Mouse (Mus musculus) liver, postnatal 0 days (tissue): Measurements from ENCODE around the gene Tjp3. TPM values are rescaled to one million over a fixed set of nuclear protein-coding genes. Genes with fewer than 3 reads are reported as not detected.

Experiments used
- ATAC-seq: fragments of 200-750 bp; cut with Nextera tagmentation; 2 replicates; pipeline ENCODE4 v1.8.0; 2017; ENCODE audit warnings: mild to moderate bottlenecking, moderate library complexity
- DNase-seq: peaks from one replicate; pipeline ENCODE4 v3.0.0-alpha.2; 2016
- H3K27ac ChIP-seq: fragments of 300-500 bp; sonication (generic); 2 replicates; pipeline ENCODE4 v1.5.1; 2014; ENCODE audit warnings: antibody characterized with exemption, moderate library complexity, mild to moderate bottlenecking, low read depth
- H3K27me3 ChIP-seq: fragments of 300-500 bp; sonication (generic); 2 replicates; pipeline ENCODE4 v1.6.1; 2014; ENCODE audit warnings: low read length, control low read depth, mixed read lengths; ENCODE audit not compliant: insufficient read depth
- H3K36me3 ChIP-seq: fragments of 300-500 bp; sonication (generic); replicated peaks from 2 replicates; pipeline ENCODE4 v1.6.1; 2014; ENCODE audit warnings: mild to moderate bottlenecking, control low read depth, low read length, moderate library complexity, mixed read lengths; ENCODE audit not compliant: insufficient read depth
- H3K4me1 ChIP-seq: fragments of 300-500 bp; sonication (generic); 2 replicates; pipeline ENCODE4 v1.6.1; 2014; ENCODE audit warnings: antibody characterized with exemption, mild to moderate bottlenecking, control low read depth; ENCODE audit not compliant: insufficient read depth
- H3K4me2 ChIP-seq: fragments of 300-500 bp; sonication (generic); 2 replicates; pipeline ENCODE4 v1.6.1; 2014; ENCODE audit warnings: low read depth, mild to moderate bottlenecking, low read length, moderate library complexity, mixed read lengths
- H3K4me3 ChIP-seq: fragments of 300-500 bp; sonication (generic); 2 replicates; pipeline ENCODE4 v1.5.1; 2014; ENCODE audit warnings: low read depth, low read length
- H3K9ac ChIP-seq: fragments of 300-500 bp; sonication (generic); replicated peaks from 2 replicates; pipeline ENCODE4 v1.6.1; 2014; ENCODE audit warnings: mild to moderate bottlenecking, moderate library complexity
- H3K9me3 ChIP-seq: fragments of 300-500 bp; sonication (generic); 2 replicates; pipeline ENCODE4 v1.6.1; 2016; ENCODE audit warnings: mild to moderate bottlenecking, control low read depth, low read length, mixed read lengths
- CTCF ChIP-seq: sonication (generic); IDR thresholded peaks from 2 replicates; pipeline ENCODE4 v1.5.1; 2016; ENCODE audit warnings: antibody characterized with exemption, low read depth
- EP300 ChIP-seq: IDR thresholded peaks from 2 replicates; pipeline ENCODE4 v1.6.1; 2016; ENCODE audit warnings: antibody characterized with exemption, low read depth, mild to moderate bottlenecking
- WGBS: fragments of 180-500 bp; shearing (Covaris S2); extraction: QIAGEN DNeasy Blood & Tissue Kit; methylation state at CpG from one replicate; pipeline ENCODE4 v1.1.7; 2014; ENCODE audit not compliant: insufficient replicate concordance; 5-methylcytosine and 5-hydroxymethylcytosine counted together
- polyA plus RNA-seq: library from polyadenylated mRNA; unstranded; fragments of >200 nt; fragmentation: Nextera tagmentation; extraction: Ambion mirVana; gene quantifications from 2 replicates; pipeline ENCODE4 v1.2.1, GENCODE M21; 2015

Tjp3 gene
- polyA plus RNA-seq, 1 experiment from 2014 or later, result 1.8 TPM

DNA sequence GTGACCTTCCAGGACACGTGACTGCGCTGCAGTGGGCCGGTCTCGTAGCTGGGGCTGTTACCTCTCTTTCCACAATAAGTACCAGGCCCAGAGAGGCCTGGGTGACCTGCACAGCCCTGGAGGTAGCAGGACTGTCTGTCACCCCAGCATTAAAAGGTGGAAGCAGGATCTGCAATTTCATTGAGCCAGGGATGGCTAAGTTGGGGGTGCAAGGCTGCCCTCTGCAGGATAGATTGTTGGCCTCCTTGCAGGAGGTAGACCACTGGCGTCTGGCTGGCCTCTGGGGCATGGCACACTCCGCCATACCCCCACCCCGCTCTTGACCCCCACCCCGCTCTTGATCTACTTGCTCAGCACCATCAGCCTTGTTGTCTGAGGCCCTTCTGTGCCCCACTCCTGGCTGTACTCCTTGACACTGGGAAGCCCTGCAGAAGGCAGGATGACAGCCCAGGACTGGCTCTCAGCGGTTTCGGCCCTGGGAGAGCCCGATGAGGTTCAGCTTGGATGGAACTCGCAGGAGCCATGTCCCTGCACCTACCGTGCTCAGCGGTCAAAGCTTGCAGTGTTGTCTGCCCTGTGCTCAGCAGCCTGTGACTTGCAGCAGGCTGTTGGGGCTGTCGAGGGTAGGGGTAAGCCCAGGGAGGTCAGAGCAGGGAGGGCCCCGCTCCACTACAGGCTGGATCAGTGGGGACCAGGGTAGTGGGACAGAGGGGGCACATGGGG, 25.1 kb upstream of the Tjp3 start:
- DNase-seq (no peak), ATAC-seq (no peak)
- H3K4me1 ChIP-seq, result peaks cover 33% of the 10 kb centered on the region
- no peak overlapping the region for H3K27ac ChIP-seq
- peak; percentile 62 for TF ChIP-seq CTCF
- no peak for TF ChIP-seq EP300
- H3K36me3 ChIP-seq, result peaks cover 31% of the 10 kb centered on the region
- H3K4me2 ChIP-seq, result peak overlapping the region; percentile 60
- peak overlapping the region; percentile 35; the same call in 1 of the 2 replicates for H3K9ac ChIP-seq
- H3K4me3 ChIP-seq, result no peak overlapping the region
- no peaks in the 10 kb centered on the region for H3K27me3 ChIP-seq
- H3K9me3 ChIP-seq, result no peaks in the 10 kb centered on the region
- WGBS, result 72% methylated on average over 14 of the region's 16 CpGs

DNA sequence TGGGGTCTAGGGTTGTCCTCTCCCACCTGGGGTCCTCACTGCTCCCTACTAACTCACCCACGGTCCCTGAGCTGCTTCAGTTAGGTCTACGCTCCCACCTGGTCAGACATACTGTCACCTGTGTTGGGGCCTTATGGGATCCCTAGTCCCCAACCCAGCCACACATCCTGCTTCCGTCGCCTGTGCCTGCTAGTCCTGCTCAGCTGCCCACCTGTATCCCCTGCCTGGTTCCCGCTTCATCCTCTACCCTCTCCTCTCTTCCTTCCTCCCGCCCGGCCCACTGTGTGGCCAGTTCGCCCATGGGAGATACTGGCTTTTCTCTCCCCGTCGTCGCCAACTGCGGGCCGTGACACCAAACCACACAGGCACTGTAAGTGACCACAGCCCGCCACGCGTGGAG, 24.2 kb upstream of the Tjp3 start:
- DNase-seq (no peak), ATAC-seq (no peak)
- H3K4me2 ChIP-seq, result no peak overlapping the region
- H3K27ac ChIP-seq, result no peak overlapping the region
- H3K4me1 ChIP-seq, result peaks cover 33% of the 10 kb centered on the region
- no peak overlapping the region for H3K4me3 ChIP-seq
- H3K27me3 ChIP-seq, result no peaks in the 10 kb centered on the region
- TF ChIP-seq CTCF (no peak), EP300 (no peak)
- peaks cover 40% of the 10 kb centered on the region for H3K36me3 ChIP-seq
- H3K9me3 ChIP-seq, result no peaks in the 10 kb centered on the region
- WGBS, result 88% methylated on average over 16 of the region's 16 CpGs
- no peak overlapping the region for H3K9ac ChIP-seq

DNA sequence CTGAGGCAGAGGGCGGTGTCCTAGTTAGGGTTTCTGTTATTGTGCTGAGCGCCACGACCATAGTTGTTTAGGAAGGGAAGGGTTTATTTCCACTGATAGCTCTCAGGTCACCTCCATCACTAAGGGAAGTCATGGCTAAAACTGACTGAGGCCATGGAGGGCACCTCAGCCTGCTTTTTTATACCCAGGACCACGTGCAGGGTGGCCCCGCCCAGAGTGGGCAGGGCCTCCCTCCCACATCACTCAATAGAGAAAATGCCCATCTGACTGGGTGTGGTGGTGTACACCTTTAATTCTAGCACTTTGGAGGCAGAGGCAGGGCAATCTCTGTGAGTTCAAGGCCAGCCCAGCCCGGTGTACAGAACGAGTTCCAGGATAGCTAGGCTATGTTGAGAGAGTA, 22.8 kb upstream of the Tjp3 start:
- H3K36me3 ChIP-seq, result peaks cover 48% of the 10 kb centered on the region
- no peaks in the 10 kb centered on the region for H3K27me3 ChIP-seq
- H3K4me2 ChIP-seq, result no peak overlapping the region
- H3K27ac ChIP-seq, result no peak overlapping the region
- no peak for ATAC-seq
- no peak overlapping the region for H3K9ac ChIP-seq
- H3K9me3 ChIP-seq, result no peaks in the 10 kb centered on the region
- TF ChIP-seq EP300 (no peak), CTCF (no peak)
- WGBS, result 68% methylated on average over 7 of the region's 7 CpGs
- no peak overlapping the region for H3K4me3 ChIP-seq
- peaks cover 23% of the 10 kb centered on the region for H3K4me1 ChIP-seq
- DNase-seq, result no peak

DNA sequence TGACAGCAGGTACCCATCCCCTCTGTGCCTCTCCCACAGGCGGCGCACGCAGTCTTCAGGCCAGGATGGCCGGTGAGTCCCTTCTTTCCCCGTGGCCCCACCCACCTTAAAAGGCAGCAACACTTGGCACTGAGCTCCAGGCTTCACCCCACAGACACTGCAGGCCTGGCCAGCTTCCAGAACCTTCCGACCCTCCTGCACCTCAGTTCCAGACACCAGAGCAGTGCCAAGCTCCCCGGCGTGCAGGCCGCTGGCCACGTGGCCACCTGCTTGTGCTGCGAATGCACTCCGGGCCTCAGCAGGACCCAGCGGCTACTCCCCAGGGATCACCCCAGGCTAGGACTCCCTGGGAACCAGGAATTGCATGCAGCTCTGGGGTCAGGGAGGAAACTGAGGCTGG, 22.2 kb upstream of the Tjp3 start:
- Histone ChIP-seq H3K27ac (no peak overlapping the region), H3K4me2 (no peak overlapping the region), H3K27me3 (no peaks in the 10 kb centered on the region), H3K9ac (no peak overlapping the region), H3K4me3 (no peak overlapping the region), H3K36me3 (peaks cover 54% of the 10 kb centered on the region), H3K9me3 (no peaks in the 10 kb centered on the region), H3K4me1 (peaks cover 17% of the 10 kb centered on the region)
- DNase-seq (no peak), ATAC-seq (no peak)
- TF ChIP-seq CTCF, result no peak
- no peak for TF ChIP-seq EP300
- WGBS, result 94% methylated on average over 13 of the region's 13 CpGs

DNA sequence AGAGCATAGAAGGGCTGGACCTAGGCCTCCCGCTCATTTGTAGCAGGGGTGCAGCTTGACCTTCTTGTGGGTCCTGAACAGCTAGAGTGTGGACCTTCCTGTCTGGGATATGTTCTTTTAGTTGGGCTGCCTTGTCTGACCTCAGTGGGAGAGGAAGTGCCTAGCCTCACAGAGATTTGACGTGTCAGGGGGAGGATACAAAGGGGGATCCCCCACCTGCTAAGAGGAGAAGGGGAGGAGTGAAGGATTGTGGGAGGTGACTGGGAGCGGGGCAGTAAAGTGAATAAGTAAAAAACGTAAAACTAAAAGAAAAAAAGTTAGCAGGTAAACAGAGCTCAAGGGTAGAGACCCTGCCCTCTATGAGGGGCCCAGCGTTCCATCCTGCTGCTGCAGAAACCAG, 18.2 kb upstream of the Tjp3 start:
- H3K4me1 ChIP-seq, result peaks cover 2% of the 10 kb centered on the region
- H3K27me3 ChIP-seq, result no peaks in the 10 kb centered on the region
- H3K4me2 ChIP-seq, result no peak overlapping the region
- peaks cover 64% of the 10 kb centered on the region for H3K36me3 ChIP-seq
- H3K4me3 ChIP-seq, result no peak overlapping the region
- no peaks in the 10 kb centered on the region for H3K9me3 ChIP-seq
- H3K9ac ChIP-seq, result no peak overlapping the region
- TF ChIP-seq CTCF, result no peak
- no peak for TF ChIP-seq EP300
- no peak overlapping the region for H3K27ac ChIP-seq
- DNase-seq (no peak), ATAC-seq (no peak)
- WGBS, result 76% methylated on average over 5 of the region's 5 CpGs

DNA sequence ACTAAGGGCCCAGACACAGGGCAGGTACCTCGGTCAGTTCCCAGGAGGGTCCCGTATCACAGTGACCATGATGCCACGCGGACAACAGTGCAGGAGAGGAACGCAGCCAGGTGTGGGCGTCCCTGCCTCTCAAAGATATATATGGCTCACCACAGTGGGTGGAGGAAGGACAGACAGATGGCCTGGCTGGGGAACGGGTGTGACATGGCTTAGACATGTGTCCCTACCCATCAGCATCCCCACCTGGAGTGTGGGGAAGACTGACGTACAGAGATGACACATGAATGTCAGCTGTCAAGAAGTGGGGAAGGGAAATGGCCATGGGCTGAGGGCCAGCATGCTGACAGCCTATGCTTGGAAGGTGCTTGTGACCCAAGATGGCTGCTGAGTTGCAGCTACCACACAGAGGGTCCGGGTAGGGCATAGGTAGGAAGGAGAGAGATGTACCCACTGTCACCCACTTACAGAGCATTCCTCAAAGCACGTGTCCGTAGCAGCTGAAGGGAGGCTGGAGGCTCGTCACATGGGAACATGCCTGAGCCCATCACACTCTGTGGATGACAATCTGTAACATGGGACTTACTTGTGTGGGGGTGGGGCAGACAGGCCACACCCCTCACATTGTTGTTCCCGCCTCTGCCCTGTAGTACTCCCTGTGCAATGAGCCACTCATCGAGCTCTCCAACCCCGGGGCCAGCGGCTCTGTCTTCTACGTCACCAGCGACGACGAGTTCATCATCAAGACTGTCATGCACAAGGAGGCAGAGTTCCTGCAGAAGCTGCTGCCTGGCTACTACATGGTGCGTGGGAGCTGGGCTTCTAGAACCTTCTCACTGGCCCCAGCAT, 15.7 kb upstream of the Tjp3 start:
- no peak overlapping the region for H3K4me3 ChIP-seq
- no peak overlapping the region for H3K27ac ChIP-seq
- no peaks in the 10 kb centered on the region for H3K27me3 ChIP-seq
- no peak overlapping the region for H3K4me2 ChIP-seq
- no peaks in the 10 kb centered on the region for H3K9me3 ChIP-seq
- no peak for DNase-seq
- peaks cover 51% of the 10 kb centered on the region for H3K36me3 ChIP-seq
- WGBS, result 89% methylated on average over 21 of the region's 21 CpGs
- no peak for ATAC-seq
- peaks cover 28% of the 10 kb centered on the region for H3K4me1 ChIP-seq
- no peak for TF ChIP-seq EP300
- no peak for TF ChIP-seq CTCF
- no peak overlapping the region for H3K9ac ChIP-seq
